Mouse (Mus musculus): ENCODE data around the gene Creb3l2.
"Not testable (repeated sequence)": the region's sequence is repeated elsewhere in the genome, so short reads cannot be mapped to it uniquely, and the experiment has no call there.

The Creb3l2 gene

DNA sequence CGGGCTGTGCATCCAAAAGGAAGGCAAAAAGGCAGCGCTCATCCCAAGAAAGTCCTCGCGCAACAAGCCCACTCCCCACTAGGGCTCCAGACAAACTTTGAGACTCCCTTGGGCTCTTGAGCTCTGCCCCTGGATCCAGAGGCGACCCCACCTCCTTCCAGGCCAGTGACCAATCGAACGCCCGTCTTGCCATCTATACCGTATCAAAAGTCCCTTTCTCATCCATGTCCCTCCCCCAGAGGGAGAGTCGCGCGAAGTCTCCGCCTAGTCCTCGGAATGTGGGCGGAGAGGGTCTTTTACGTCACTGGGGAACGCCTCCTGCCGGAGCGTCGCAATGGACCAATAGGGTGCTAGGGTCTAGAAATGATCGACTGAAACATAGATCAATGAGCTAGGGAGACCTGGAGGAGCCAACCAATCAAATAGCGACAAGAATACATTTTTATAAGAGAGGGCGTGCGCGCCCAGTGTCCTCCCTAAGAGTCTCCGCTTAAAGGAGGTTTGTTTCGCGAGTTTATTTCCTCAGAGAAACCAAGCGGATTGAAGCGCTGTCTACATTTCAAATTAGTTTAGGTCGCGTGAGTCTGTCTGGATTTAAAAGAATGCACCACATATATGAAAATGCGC lies at the start of gene Creb3l2:
Gene Creb3l2, minus strand, starts transcription at position 106 of the 627 bp plus-strand sequence.
- DNase-seq (ENCODE audit: low spot score), result peak; percentile 95

DNA sequence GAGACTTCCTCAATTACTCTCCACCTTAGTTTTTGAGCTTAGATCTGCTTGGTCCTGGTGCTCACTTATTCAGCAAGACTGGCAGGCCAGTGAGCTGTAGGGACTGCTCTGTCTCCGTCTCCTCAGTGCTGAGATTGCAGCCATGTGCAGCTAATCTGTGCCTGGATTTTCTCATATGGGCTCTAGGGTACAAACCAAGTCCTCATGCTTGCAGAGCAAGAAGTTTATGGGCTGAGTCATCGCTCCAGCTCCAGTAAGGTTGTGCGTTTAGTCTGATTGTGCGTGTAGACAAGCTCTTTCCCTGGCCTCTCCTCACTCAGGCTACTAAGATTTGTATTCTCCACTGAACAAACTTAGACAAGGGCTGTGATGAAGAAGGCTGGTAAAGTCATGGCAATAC lies 44.6 kb upstream of the Creb3l2 start:
- no peak for DNase-seq (ENCODE audit: low spot score)

DNA sequence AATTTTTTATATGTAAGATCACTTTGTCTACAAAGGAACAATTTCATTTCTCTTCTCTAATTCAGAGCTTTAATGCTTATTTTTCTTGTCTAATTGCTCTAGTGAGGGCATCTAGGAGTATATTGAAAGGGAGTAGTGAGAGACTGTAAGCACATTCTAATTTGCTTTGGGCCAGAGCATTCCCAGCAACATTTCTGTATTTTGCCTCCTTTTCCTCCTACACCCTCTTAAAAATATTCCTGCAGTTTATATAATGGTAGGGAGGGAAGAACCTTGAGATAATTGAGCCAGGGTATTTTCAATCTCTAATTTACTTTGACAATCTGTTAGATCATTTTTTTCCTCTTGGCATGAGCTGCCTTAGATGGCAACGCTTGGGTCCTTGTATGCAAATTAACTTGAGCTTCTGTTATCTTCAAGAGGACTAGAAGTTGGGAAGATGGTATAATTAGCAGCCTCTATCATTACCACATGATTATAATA lies 42.7 kb upstream of the Creb3l2 start:
- no peak for DNase-seq (ENCODE audit: low spot score)

DNA sequence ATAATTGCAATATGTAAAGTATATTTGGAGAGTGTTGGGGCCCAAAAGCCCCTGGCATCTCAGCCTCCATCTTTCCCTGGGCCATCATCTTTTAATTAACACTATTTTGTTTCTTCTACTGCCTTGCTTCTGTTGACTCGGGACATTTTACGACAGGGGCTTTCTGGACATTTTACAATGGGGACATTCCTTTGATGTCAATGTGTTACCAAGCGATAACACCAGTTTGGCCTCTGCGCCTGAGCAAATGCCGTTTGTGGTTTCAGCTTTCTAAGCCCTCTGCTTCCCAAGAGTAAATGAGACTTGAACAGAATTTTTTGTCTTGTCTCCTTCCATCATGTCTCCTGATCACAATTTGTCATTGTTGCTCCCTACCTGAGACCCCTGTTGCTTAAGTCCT lies 41.3 kb upstream of the Creb3l2 start:
- no peak for DNase-seq (ENCODE audit: low spot score)

DNA sequence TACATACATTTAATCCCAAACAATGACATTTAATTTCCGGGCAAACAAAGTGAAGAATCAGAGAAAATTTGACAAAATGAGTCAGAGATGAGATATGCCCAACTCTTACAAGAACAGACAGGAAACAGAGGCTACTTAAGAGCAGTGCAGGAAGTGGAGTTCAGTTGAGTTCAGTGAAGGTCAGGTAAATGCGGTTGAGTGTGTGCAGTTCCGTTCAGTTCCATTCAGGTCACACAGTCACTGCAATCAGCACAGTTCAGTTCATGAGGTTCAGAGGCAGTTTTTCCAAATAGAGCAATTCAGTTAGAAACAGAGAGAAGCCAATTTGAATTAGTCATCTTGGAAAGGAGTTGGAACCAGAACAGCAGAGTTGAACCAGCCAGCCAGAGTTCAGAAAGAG lies 39.2 kb upstream of the Creb3l2 start:
- DNase-seq (ENCODE audit: low spot score), result no peak

GRCm38 (mm10) chr6:37480008-37480407 lies 38.1 kb upstream of the Creb3l2 start:
- DNase-seq (ENCODE audit: low spot score), result no peak

- no peak for DNase-seq (ENCODE audit: low spot score)
Observed at GRCm38 (mm10) chr6:37478481-37478880, 36.5 kb upstream of the Creb3l2 start.

DNA sequence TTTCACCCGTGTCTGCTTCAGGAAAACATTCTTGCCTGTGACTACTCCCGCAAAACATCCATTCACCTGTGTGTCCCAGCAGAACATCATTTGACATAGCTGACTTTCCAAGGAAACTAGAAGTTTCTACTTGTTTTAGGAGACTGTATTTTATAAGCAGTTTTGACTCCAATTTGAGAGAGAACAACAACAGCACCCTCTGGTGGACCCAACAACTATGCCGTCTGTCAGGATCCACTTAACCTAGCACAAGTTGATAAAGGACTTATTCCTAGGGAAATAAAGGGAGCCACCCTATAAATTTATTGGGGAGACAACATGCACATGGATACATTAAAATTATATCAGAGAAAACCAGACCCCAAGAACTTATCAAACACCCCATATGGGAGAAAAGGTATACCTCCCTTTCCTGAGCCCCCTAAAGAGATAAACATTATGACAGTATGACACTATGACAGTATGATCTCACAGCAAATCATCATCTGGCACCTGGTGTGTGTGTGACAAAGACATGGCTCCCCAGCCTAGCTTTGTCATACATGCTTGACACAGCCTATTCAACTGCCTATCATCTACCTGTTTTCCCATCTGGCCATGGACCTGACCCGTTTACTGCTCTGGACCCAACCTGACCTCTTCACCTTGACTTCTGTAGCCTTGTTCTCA lies 31.9 kb upstream of the Creb3l2 start:
- no peak for DNase-seq (ENCODE audit: low spot score)

GRCm38 (mm10) chr6:37470216-37470615 lies 28.3 kb upstream of the Creb3l2 start:
- no peak for DNase-seq (ENCODE audit: low spot score)

DNA sequence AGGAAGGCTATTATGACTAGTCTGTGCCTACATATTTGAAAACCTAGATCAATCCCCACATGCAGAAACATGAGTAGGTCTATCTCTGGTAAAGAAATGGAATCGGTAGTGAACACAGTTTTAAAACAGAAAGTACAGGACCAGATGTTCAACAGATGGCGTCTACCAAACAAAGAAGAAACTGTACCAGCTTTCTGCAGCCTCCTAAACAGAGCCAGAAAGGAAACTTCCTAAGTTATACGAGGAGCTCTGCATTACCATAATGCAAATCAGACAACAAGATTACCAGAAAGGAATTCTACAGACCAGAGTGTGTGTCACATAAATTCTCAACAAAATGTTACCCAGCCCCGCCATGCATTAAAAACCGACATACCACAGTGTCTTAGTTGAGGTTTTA lies 23.9 kb upstream of the Creb3l2 start:
- DNase-seq (ENCODE audit: low spot score), result no peak

GRCm38 (mm10) chr6:37465356-37465755 lies 23.4 kb upstream of the Creb3l2 start:
- no peak for DNase-seq (ENCODE audit: low spot score)

- no peak for DNase-seq (ENCODE audit: low spot score)
Observed at GRCm38 (mm10) chr6:37464585-37464984, 22.6 kb upstream of the Creb3l2 start.

DNA sequence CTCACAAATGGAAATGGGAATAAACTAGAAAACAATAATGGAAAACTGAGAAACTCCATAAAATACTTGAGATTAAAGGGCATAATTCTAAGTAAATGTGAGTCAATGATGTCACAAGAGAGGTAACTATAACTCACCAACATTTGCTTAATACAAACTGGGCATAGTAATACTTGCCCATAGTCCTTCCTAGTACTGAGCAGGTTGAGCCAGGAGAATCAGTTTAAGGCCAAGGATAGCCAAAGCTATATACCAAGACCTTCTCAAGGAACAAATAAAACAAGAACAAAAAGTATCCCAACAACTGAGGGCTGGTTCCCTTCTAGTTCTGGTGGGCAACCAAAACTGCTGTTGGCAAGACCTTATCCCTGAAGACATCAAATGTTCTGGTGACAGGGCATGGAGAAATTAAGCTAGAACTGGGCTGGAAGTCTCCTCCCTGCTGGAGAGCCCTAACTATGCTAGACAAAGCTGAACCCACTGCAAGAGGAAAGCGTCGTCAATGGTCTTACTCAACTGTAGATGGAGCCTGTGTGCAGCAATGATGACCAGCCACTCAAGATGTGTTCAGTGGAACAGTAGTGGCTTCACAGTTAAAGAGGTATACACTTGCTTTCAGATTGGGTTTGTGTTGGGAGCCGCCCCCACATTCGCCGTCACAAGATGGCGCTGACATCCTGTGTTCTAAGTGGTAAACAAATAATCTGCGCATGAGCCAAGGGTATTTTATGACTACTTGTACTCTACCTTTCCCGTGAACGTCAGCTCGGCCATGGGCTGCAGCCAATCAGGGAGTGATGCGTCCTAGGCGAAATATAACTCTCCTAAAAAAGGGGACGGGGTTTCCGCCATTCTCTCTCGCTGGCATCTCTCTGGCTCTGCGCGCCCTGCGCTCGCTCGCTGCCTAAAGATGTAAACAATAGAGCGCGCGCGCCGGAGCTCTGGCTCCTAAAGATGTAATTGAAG lies 21.9 kb upstream of the Creb3l2 start:
- DNase-seq (ENCODE audit: low spot score), result peak; percentile 48

DNA sequence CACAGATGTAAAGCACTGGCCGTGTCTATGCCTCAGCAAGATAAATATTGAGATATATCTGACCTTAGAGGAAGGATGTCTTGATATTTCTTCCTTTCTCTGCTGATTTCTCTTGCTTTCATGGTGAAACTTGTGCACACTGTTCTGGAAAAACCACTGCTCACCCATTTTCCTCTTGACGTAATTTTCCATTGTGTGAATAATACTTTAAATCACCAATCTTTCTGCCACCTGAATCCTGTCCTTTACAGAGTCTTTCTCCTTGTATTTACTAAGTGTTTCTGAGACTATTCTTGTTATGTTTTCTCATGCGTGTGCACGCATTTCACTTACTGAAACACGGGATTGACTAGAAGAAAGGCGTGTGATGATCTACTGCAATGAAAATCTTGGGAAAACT lies 18.7 kb upstream of the Creb3l2 start:
- DNase-seq (ENCODE audit: low spot score), result no peak

- DNase-seq (ENCODE audit: low spot score), result not testable (repeated sequence)
Observed at GRCm38 (mm10) chr6:37459656-37460055, 17.7 kb upstream of the Creb3l2 start.

DNA sequence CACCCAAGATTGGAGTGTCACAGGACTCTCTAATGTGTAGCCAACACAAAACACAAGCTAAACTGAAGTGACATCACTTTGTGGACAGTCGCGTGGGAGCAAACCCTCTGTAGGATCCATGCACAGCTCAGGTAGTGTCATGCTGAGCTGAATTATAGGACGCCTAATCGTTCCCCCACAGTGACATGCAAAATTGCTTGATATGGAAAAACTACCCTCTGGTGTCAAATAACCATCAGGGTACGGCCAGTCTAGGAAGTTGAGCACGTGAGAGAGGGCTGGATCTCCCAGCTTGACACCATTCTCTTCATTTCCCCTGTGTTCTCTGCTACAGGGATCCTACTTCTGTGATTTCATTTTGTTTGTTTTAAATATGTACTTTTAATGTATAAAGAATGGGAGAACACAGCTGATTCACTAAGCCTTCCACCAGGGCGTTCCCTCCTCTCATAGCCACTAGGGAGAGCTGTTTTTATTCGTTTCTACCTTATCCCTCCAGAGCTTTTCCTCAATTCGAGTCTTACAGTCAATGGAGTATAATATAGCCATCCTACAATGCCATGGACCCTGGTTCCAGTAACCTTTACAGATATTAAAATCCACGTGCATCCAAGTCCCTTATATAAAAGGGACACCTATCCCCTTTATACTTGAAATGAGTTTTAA lies 16.2 kb upstream of the Creb3l2 start:
- DNase-seq (ENCODE audit: low spot score), result no peak

DNA sequence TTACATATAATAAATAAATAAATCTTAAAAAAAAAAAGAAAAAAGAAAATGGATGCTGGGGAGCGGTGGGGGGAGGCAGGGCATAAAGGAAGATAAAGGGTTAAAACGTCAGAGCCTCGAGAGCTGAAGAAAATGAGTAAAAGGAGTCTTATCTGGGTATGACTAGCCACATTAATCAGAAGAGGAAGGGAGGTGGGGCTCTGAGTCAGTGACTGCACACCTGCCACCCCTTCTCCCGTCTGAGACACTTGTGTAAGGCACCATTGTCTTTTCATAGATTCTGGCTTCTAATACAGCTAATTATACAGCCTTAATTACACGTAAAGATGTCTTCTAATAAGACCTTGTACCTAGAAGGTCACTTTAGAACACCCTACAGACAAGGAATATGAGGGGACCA lies 13.6 kb upstream of the Creb3l2 start:
- no peak for DNase-seq (ENCODE audit: low spot score)

DNA sequence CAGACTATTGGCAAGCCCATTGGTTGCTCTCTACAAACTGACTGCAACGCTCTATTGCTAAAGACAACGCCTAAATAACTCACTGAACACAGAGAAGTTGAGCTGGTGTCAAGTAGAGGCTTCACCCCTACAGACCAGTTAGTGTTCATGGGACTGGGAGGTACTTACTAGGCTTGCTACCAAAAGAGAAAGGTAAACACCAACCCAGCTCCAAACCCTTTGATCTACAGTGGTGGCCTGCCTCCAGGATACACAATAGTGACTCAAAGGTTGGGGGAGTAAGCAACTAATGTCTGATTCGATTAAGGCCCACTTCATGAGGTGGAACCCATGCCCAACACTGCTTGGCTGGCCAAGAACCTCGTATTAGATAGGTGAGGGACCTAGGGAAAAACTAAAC lies 11.1 kb upstream of the Creb3l2 start:
- no peak for DNase-seq (ENCODE audit: low spot score)

DNA sequence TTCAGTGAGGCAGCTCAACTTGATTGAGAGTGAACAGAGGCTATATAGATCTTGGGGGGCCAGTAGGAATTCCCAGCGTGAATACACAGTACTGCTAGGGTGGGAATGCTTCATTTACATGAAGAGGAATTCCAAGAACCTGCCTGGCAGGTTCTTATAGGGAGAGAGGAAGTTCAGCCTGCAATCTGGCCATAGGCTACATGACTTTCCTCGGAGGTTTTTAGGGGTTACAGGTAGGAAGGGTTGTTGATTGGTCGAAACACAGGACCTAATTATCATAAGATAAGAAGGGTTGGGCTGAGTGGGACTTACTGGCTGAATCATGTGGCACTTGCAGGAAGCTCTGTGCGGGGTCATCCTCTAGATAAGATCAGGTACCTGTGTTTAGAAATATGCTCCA lies 9.7 kb upstream of the Creb3l2 start:
- DNase-seq (ENCODE audit: low spot score), result no peak

GRCm38 (mm10) chr6:37447704-37448466 lies 5.9 kb upstream of the Creb3l2 start:
- peak; percentile 52 for DNase-seq (ENCODE audit: low spot score)

DNA sequence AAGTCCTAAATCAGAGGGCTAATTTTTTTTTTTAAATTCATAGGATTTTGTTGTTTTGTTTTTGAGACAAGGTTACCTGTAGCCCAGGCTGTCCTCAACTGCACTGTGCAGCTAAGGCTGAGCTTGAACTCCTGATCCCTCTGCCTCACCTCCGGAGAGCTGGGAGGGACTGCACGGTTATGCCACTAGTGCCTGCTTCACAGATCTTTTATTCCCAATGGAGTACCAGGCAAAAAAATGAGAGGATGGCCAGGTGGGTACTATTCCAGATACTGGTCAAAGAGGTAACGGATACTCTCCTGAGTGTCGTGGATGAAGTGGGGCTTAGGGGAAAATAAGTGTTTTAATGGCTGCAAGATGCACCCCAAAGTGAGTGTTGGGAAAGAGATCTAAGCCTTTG lies 835 bp upstream of the Creb3l2 start:
- no peak for DNase-seq (ENCODE audit: low spot score)

All from ovary, postnatal 36 days (tissue).